Mouse (Mus musculus) kidney, postnatal 10 days (tissue): ENCODE measurements around the gene Ube2l3.
"Not testable (repeated sequence)": the region's sequence is repeated elsewhere in the genome, so short reads cannot be mapped to it uniquely, and the experiment has no call there.

Experiments used
- DNase-seq: peaks from one replicate; pipeline ENCODE4 v3.0.0; 2021; ENCODE audit warnings: mixed read lengths

Gene Ube2l3

DNA sequence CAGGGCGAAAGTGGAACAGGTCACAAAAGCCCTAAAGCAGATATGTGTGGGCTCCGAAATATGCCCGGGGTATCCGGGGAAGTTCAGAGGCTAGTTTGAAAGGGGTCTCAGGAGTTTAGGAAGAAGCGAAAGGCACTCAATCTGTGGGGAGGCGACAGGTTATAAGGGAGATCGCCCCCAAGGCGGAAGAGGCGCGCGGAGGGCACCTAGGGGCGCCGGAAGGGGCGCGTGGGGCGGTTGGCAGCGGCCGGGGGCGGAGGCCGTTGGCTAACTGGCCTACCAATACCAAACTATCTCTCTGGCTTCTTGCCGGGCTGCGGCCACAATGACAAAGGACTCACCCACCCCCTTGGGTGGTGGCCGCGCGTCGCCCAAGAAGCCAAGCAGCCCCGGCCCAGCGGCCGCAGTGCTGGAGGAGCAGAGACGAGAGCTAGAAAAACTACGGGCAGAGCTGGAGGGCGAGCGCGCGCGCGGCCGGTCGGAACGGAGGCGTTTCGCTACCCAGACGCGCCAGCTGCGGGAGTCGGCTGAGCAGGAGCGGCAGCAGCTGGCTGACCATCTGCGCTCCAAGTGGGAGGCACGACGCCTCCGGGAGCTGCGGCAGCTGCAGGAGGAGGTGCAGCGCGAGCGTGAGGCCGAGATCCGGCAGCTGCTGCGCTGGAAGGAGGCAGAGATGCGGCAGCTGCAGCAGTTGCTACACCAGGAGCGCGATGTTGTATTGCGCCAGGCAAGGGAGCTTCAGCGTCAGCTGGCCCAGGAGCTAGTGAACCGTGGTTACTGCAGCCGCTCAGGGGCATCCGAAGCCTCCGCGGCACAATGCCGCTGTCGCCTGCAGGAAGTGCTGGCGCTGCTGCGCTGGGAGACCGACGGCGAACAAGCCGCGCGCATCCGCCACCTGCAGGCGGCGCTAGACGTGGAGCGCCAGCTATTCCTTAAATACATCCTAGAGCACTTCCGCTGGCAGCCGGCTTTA, 6.2 kb upstream of the Ube2l3 start, which contains the start of gene Rimbp3:
Gene Rimbp3 (plus strand): TSS at position 215 of the 973 bp plus-strand sequence.
- peak; percentile 92 for DNase-seq

DNA sequence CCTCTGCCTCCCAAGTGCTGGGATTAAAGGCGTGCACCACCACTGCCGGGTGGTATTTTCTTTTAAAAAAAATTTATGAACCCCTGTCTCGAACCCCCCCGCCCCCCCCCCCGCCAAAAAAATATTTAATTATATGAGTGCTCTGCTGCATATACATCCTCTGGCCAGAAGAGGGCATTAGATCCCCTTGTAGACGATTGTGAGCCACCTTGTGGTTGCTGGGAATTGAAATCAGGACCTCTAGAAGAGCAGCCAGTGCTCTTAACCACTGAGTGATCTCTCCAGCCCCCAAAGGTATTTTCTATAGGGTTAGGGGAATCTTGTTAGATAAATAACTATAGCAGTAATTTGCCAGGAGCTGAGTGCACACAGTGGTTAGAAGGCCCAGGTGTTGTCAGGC, 2.5 kb upstream of the Ube2l3 start:
- DNase-seq: peak; percentile 51

DNA sequence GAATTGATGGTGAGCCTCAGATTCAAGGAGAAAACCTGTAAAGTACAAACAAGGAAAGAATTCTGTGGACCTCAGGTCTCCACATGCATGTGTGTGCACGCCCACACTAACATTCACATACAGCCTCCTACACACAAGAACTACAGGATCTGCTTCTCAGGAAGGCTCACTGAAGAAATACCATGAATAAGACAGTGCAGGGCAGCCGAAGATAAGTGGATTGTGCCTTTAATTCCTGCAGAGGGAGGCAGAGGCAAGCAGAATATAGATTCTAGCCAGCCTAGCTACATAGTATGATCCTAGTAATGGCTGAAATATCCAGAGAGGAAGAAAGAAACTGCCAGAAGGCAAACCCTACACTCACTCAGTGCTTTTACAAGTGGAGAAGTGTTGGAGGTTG, 472 bp downstream of the Ube2l3 start:
- DNase-seq: no peak

DNA sequence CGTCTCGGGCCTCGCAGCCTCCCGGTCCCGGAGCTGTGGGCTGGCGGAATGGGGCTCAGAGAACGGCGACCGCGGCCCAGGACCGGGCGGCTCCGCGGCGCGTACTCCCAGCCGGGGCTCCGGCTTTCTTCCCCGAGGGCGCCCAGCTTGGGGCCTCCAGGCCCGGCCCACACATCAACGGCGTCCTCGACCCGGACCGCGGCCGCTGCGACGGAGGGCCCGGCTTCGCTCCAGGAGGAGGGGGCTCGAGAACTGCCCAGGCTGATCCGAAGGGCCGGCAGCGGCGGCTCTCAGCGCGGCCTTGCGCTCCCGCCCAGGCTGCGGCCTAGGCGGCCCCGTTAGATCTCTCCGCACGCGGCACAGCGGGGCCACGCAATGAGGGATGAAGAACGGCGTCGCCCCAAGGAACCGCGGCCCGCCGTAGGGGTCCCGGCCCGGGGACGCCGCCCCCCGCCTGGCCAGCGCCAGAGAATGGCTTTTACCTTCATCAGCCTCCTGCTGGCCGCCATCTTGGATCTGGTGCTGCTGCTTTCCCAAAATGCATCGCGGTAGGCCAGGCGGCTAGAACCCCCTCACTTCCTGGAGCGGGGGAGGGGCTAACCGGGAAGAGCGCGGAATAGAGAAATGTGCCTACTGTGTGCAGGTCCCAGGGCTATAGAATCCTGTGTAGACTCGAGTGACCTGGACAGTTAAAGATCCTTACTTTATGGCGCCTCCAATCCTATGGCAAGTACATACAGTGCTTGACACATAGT, 1.3 kb downstream of the Ube2l3 start:
- peak; percentile 90 for DNase-seq

DNA sequence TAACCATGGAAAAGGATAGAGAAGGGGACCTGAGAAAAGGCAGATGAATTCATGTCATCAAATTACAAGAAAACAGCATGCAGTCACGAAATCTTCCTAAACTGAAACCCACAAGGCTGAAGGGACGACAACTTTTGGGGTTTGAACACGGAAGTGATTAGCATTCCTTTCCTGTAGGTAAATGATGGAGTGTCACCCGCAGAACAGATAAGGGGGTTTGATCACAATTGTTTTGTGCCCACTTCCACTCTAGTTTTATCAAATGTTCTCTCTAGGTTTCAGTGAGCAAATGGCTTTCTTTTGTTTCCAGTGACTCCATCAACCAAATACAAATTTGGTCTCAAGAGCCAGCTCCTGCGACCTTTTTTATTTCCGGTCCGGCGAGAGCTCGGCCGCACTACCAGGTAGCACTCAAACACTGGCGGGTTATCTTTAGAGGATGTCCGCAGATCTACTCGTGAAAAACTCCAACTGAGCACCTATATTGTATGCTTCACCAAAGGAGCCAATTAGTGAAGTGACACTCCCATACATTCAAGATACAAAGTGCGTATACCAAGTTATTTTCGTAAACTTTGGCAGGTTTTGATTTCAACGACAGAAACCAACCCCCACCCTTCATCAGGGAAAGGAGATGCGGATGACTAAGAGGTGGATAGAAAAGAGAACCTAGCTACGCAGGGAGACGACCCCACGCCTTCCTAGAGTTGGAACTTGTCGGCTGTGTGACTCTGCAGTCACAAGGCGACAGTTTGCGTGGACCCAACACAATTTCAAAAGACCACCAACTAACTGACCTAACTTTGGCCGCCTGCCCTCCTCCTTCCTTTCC, 2.1 kb downstream of the Ube2l3 start:
- DNase-seq: no peak

DNA sequence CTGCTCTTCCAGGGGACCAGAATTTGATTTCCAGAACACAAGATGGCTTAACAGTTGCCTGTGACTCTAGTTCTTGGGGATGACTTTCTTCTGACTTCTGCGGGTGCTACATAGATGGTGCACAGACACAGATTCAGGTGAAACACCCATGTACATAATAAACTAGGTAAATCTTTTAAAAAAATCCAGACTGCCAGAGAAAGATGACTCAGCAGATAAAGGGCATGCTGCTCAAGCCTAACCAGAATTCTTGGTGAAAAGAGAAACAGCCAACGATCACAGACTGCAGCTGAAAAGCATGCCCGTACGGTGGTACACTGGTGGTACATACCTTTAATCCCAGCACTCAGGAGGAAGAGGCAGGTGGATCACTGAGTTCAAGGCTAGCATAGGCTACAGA, 8.6 kb downstream of the Ube2l3 start:
- DNase-seq: no peak

DNA sequence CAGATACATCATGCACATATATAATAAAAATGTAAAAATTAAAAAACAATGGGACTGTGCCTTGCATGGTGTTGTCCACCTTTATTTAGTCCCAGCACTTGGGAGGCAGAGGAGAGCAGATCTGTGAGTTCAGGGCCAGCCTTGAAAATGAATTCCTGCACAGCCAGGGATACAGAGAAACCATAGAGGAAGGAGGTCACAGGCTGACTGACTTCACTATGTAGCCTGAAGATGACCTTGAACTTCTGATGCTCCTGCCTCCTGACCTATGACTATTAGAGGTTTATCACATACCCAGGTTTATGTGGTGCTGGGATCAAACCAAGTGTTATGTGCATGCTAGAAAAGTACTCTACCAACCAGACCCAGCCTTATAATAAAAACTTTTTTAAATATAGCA, 17.0 kb downstream of the Ube2l3 start:
- DNase-seq: no peak

DNA sequence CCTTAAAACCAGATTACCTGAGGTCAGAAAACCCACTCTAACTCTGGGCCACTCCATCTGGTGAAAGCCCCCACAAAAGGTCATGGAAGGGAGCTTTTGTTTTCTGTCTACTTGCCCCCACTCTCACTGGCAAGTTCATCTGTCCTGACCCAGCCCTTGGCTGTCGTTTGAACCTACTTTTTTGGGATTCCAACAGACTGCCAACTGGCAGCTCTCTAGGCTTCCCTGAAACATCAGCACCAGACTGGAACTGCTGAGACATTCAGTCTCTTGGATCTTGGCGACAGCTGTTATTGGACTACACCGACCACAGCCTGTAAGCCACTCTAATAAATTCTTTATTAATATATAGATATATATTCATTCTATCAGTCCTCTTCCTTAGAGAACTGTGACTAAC, 19.4 kb downstream of the Ube2l3 start:
- DNase-seq: no peak

DNA sequence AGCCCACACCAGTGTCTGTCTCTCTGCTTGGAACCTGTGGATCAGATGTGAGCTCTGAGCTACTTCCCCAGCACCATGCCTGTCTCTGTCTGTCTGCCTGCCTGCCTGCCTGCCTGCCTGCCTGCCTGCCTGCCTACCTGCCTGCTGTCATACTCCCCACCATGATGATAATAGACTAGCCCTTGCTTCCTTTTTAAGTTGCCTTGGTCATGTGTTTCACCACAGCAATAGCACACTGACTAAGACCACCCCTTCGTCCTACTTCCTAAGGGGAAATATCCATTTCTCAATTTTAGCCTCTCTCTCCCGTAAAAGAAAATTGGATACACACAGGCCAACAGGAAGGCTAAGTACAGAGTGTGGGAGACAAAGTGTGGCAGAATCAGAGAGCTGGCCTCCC, 20.3 kb downstream of the Ube2l3 start:
- no peak for DNase-seq

DNA sequence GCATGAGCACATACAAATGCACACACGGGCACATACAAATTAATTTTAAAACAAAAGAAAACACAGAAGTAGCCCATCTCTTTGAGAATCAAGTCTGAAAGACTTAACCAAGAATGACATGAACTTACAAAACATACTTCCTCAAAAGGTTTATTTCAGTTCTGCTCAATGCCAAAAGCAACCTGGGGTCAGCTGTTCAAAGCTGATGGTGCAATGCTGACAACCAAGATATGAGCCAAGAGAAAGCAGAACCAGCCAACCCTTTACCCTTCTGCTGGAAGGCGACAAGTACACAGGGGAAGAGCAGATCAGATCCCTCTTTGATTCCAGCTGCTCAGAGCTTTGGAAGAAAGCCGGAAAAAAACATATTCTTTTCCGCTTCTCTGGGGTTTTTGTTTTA, 21.1 kb downstream of the Ube2l3 start:
- DNase-seq: no peak

DNA sequence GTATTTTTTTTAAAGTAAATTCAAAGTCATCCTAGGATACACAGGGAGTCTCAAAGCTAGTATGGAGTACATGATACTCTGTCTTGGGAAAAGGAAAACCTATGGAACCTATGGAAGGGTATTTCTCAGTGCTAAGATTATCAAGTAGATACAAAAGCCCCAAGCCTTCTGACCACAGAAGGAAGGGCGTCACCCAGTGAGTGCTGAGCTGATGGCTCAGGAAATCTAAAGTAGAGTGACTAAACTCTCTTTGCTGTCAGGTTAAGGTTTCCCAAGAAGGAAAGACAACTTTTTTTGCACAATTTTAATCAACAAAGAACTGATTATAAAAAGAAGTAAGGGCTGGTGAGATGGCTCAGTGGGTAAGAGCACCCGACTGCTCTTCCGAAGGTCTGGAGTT, 22.7 kb downstream of the Ube2l3 start:
- no peak for DNase-seq

DNA sequence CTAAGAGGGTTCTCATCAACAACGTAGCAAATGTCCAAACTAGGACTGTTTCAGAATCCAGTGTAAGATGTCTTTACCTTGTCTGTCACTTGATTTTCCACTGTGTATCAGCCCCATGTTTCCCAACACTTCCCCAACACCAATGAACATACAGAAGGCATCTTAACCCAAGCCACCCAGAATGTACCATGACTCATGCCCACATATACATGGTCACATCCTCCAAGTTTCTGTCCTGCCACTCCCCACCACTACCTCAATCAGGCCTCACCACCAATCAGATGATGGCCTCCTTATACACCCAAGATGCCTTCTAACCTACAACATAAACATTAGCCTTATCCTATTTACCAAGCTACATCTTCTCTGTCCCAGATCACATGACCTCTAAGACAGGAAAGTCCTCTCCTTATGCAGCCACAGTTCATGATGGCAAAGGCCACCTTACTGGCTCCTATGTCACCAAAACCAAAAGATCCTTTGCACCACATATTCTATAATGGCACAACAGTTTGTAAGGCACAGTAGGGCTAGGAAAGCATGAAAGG, 24.8 kb downstream of the Ube2l3 start:
- DNase-seq: no peak

DNA sequence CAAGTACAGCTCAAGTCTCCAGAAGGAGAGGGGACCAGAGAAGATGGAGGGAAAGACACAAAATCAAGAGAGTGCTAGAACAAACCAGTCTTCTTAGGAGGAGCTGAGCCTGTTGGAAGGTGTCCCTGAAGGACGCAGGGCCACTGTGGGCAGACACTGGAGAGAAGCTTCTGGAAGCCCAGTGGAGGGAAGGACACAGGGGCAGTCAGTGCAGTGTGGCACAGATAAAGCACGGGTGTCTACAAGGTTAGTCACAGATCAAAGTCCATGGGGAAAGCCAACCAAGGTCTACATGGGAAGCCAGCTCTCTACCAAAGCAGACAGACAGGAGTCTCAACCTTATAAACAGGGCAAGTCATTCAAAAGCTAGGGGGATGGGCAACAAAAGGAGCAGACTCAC, 26.7 kb downstream of the Ube2l3 start:
- DNase-seq: no peak

DNA sequence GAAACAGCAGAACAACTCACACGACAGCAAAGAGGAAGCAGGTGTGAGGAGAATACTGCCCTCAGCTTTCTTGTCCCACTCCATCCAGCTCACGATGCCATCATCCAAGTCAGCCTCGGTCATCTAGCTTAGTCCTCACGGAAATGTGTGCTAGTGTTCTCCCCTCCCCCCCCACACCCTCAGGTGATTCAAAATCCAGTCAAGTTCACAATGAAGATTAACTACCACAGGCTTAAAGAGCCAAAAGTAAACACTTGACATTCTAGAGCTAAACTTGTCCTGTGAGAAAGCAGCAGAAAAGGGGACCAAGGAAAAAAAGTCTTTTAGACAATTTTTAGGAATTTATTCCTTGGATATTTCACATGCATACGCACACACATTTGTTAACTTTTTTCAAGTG, 34.4 kb downstream of the Ube2l3 start:
- DNase-seq: no peak

DNA sequence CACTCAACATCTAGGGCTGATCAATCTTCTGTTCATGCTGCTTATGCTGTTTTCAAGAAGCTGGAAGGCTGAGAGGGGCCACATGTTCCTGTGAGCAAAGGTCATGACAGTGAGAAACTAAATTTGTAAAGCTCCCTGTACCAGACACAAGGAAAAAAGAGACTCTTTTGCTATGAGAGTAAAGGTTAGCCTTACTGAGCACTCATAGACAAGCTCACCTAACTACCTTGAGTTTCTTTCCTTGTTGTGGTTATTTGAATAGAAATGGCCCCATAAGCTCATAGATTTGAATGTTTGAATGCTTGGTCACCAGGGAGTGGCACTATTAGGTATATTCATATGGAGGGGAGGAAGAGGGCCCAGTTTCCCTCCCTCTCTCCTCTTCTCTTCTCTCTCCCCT, 35.3 kb downstream of the Ube2l3 start:
- no peak for DNase-seq

DNA sequence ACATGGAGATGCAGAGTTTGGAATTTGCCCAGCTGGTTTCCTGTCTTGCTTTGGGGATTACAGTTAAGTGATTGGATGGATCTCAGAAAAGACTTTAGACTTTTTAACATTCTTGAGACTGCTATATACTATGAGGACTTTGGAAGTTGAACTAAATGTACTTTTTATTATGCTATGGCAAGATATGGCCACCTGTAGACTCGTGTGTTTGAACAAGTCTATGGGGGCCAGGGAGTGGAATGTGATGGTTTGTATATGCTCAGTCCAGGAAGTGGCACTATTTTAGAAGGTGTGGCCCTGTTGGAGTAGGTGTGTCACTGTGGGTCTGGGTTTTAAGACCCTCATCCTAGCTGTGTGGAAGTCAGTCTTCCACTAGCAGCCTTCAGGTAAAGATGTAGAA, 37.0 kb downstream of the Ube2l3 start:
- not testable (repeated sequence) for DNase-seq

DNA sequence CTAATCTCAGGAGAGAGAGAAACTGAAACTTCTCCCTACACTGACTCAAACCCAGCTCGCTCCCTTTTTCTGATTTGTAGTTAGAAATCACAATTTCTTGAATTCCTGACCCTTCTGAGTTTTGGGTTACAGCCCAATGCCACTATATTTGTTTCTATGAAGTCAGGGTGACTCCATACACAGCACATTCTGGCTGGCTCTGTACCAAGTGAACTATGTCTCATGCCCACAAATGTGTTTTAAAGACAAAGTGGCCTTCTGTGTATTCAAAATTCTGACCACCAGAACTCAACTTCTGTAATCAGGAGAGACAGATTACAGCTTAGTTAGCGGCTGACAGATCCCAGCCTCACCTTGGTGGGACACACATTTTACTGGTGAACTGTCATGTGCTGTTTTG, 48.1 kb downstream of the Ube2l3 start:
- no peak for DNase-seq

DNA sequence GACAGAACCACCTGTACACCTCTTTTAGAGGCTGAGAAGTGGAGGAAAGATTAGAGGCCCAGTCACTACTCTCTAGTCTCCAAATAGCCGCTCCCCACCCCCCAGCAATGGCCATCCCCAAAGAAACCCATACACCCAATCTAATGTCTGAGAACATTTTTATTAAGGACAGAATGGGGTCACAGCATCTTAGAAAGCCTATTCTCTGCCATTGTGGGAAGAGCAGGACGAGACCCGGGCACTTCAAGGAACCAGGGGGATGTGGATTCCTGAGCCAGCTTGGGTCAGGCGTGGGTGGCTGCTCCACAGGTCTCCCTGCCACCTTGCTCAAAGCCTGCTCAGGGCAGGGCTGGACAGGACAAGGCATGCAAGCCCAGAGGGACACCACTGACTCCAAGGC, 50.6 kb downstream of the Ube2l3 start:
- no peak for DNase-seq

DNA sequence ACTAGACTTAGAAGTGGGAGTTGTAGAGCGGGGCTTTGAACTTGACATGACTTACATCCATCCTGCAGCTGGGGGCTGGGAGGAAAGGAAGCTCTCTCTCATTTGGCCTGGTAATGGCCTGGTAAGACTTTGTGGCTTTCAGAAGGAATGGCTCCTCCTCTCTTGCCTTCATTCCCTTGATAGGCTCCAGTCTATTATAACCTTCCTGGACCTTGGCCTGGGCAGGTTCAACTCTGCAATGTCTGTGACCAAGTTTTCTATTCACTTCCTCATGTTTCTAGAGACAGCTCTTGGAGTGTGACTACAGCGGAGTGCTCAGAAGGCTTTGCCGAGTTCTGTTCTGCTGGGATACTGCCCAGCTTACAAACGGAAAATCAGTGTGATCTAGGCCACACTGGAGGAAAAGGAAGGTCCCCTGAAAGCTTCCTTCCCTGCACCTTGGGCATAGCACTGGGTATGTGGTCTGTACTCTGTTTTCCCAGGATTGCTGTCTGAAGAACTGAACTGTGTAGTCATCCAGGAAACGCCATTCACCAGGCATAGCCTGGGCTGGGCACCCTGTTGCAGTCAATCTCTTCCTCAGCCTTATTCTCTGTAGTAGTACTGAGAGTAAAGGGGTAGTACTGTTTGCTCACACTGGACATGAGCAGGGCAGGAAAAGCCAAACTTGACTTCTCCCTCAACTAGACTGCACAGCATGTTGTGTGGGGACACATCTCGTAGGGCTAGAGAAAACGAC, 51.8 kb downstream of the Ube2l3 start:
- DNase-seq: no peak

DNA sequence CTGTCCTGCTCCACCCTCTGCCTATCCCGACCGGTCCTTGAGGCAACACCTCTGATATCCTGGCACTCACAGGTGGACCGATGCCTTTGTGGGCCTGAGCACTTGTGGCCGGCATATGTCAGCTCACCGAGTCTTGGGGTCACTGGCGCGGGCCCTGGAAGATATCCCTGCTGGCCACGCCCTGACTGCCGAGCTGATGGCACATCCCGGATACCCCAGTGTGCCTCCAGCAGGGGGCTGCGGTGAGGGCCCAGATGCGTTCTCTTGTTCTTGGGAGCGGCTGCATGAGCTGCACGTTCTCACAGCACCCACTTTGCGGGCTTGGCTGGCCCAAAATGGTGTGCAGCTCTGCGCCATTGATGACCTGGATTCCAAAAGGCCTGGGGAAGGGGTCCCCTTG, 54.4 kb downstream of the Ube2l3 start:
- peak; percentile 43 for DNase-seq

DNA sequence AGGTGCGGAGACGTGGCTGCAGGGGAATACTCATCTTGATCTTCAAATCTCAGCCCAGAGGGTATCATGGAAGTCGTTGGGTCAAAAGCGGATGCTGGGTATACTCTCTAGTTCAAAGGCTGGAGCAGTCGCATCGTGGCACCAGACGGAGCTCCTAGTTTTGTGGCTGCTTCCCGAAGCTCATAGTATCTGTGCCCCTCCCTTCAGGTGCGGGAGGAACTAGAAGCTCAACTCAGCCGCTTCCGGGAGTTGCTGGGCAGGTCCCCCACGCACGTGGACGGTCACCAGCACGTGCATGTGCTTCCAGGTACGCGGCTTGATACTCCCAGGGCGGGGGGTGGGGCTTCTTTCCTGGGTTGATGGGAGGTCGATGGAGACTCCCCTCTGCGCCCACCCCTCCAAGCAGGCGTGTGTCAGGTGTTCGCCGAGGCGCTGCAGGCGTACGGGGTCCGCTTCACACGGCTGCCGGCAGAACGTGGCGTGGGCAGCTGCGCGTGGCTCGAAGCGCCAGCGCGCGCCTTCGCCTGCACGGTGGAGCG, 55.0 kb downstream of the Ube2l3 start:
- DNase-seq: no peak

DNA sequence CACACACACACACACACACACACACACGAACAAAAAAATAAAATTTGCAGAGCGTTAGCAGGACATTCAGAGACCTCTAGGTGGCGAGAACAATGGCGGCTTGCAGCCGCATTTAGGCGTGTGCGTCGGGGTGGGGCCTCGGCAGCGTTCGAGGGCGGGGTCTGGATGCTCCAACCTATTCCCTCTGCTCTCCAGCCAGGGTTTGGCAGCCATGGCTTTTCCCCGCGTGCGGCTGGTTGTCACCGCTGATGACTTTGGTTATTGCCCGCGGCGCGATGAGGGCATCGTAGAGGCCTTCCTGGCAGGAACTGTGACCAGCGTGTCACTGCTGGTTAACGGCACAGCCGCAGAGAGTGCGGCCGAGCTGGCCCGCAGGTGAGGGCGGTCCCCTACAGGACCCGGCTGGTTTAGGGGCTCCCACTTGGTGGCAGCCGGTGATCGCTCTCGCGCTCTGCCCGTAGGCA, 55.6 kb downstream of the Ube2l3 start, which contains the start of gene Ccdc116:
Gene Ccdc116 (minus strand): TSS at position 458 of the 464 bp plus-strand sequence.
- DNase-seq: peak; percentile 85
